Mouse (Mus musculus) limb, embryonic 10.5 days (tissue): ENCODE measurements around the gene Capzb. TPM values are rescaled to one million over a fixed set of nuclear protein-coding genes. Genes with fewer than 3 reads are reported as not detected.

ENCODE experiments used
- DNase-seq: peaks from one replicate; pipeline ENCODE4 v3.0.0-alpha.2; 2017; ENCODE audit warnings: low spot score
- H3K27ac ChIP-seq: fragments of 300-500 bp; sonication (generic); 2 replicates; pipeline ENCODE4 v1.5.1; 2016; ENCODE audit warnings: mild to moderate bottlenecking
- H3K27me3 ChIP-seq: fragments of 300-500 bp; sonication (generic); 2 replicates; pipeline ENCODE4 v1.6.1; 2016; ENCODE audit warnings: low read depth, mild to moderate bottlenecking; ENCODE audit not compliant: poor library complexity, severe bottlenecking
- H3K36me3 ChIP-seq: fragments of 300-500 bp; sonication (generic); 2 replicates; pipeline ENCODE4 v1.6.1; 2016; ENCODE audit warnings: mild to moderate bottlenecking, moderate library complexity
- H3K4me1 ChIP-seq: fragments of 300-500 bp; sonication (generic); 2 replicates; pipeline ENCODE4 v1.6.1; 2016
- H3K4me3 ChIP-seq: fragments of 300-500 bp; sonication (generic); 2 replicates; pipeline ENCODE4 v1.5.1; 2016; ENCODE audit warnings: mild to moderate bottlenecking, moderate library complexity
- H3K9me3 ChIP-seq: fragments of 300-500 bp; sonication (generic); replicated peaks from 2 replicates; pipeline ENCODE4 v1.6.1; 2016; ENCODE audit warnings: mild to moderate bottlenecking
- WGBS: fragments of 180-500 bp; shearing (Covaris S2); methylation state at CpG from one replicate; pipeline ENCODE4 v1.1.7; 2016; 5-methylcytosine and 5-hydroxymethylcytosine counted together
- microRNA-seq: library from miRNA; unstranded; fragments of <30 nt; microRNA quantifications from one replicate; pipeline ENCODE4, GENCODE M21; 2017
- polyA plus RNA-seq: library from polyadenylated mRNA; unstranded; fragments of >200 nt; fragmentation: Nextera tagmentation; extraction: Ambion mirVana; gene quantifications from 2 replicates; pipeline ENCODE4 v1.2.1, GENCODE M21; 2016

Gene Capzb
- polyA plus RNA-seq, 1 experiment from 2014 or later: 390 TPM

GRCm38 (mm10) chr4:139330605-139331004 lies 137.9 kb downstream of the Capzb start:
- peak overlapping the region; percentile 44 for H3K4me3 ChIP-seq

GRCm38 (mm10) chr4:139334631-139335295 lies 142.1 kb downstream of the Capzb start:
- no peak for DNase-seq
- Histone ChIP-seq H3K4me1 (peaks cover 12% of the 10 kb centered on the region), H3K36me3 (no peaks in the 10 kb centered on the region), H3K27me3 (peaks cover 44% of the 10 kb centered on the region), H3K9me3 (no peaks in the 10 kb centered on the region), H3K27ac (no peak overlapping the region), H3K4me3 (no peak overlapping the region)
- 71% methylated on average over 8 of the region's 9 CpGs for WGBS

More at GRCm38 (mm10) chr4:139330605-139331004, 137.9 kb downstream of the Capzb start:
- H3K36me3 ChIP-seq: no peaks in the 10 kb centered on the region
- peaks cover 20% of the 10 kb centered on the region; the same call in 1 of the 2 replicates for H3K27me3 ChIP-seq
- DNase-seq: peak; percentile 78
- no peaks in the 10 kb centered on the region for H3K9me3 ChIP-seq
- H3K4me1 ChIP-seq: peaks cover 6% of the 10 kb centered on the region; the same call in 1 of the 2 replicates
- WGBS: 11% methylated on average over 10 of the region's 10 CpGs
- no peak overlapping the region for H3K27ac ChIP-seq

- no peak for DNase-seq
- Histone ChIP-seq H3K27ac (no peak overlapping the region), H3K27me3 (peaks cover 44% of the 10 kb centered on the region), H3K36me3 (no peaks in the 10 kb centered on the region), H3K4me3 (no peak overlapping the region), H3K4me1 (peaks cover 11% of the 10 kb centered on the region), H3K9me3 (no peaks in the 10 kb centered on the region)
- 65% methylated on average over 7 of the region's 7 CpGs for WGBS
These were observed 142.8 kb downstream of the Capzb start for GRCm38 (mm10) chr4:139335507-139335906.

- Histone ChIP-seq H3K27ac (no peak overlapping the region), H3K4me1 (peaks cover 6% of the 10 kb centered on the region), H3K9me3 (no peaks in the 10 kb centered on the region), H3K4me3 (peak overlapping the region; percentile 28), H3K27me3 (peaks cover 33% of the 10 kb centered on the region), H3K36me3 (no peaks in the 10 kb centered on the region)
- 24% methylated on average over 24 of the region's 24 CpGs for WGBS
- DNase-seq: peak; percentile 91
These were observed 144.3 kb downstream of the Capzb start for GRCm38 (mm10) chr4:139336822-139337483.

- WGBS: 53% methylated on average over 33 of the region's 33 CpGs
- Histone ChIP-seq H3K36me3 (no peaks in the 10 kb centered on the region), H3K4me1 (peaks cover 6% of the 10 kb centered on the region), H3K27ac (no peak overlapping the region), H3K9me3 (no peaks in the 10 kb centered on the region), H3K27me3 (peaks cover 28% of the 10 kb centered on the region), H3K4me3 (no peak overlapping the region)
- no peak for DNase-seq
These were observed 145.4 kb downstream of the Capzb start for GRCm38 (mm10) chr4:139338145-139338544.

GRCm38 (mm10) chr4:139340835-139341234 lies 148.1 kb downstream of the Capzb start:
- H3K4me3 ChIP-seq: no peak overlapping the region
- no peaks in the 10 kb centered on the region for H3K9me3 ChIP-seq
- H3K27ac ChIP-seq: no peak overlapping the region
- peaks cover 20% of the 10 kb centered on the region for H3K36me3 ChIP-seq
- peaks cover 22% of the 10 kb centered on the region for H3K27me3 ChIP-seq
- no peak for DNase-seq
- peaks cover 6% of the 10 kb centered on the region for H3K4me1 ChIP-seq
- 80% methylated on average over 4 of the region's 4 CpGs for WGBS

Small RNA genes within 50 kb of the gene (microRNA-seq; reads per million reads assigned to microRNA genes)
- gene Gm24245 (14.7 reads per million, percentile 24 among the genes with 10 or more reads in this experiment), gene Gm25732 (4.4 reads per million, percentile 7 among the genes with 10 or more reads in this experiment)

Other genes with a start within 250 kb of the Capzb start
- gene Rnf186, start 225.8 kb upstream of the Capzb start, polyA plus RNA-seq: not detected in 2 replicates
- 1.4 and 1.9 TPM in 2 replicates for gene Tmco4, start 220.0 kb upstream of the Capzb start, polyA plus RNA-seq
- not detected in 2 replicates for gene Htr6, start 117.3 kb upstream of the Capzb start, polyA plus RNA-seq
- gene Nbl1, start 99.9 kb upstream of the Capzb start, polyA plus RNA-seq: 12.5 and 28.7 TPM in 2 replicates
- gene Minos1, start 61.8 kb upstream of the Capzb start, polyA plus RNA-seq: 393 and 402 TPM in 2 replicates
- 14.6 and 19.7 TPM in 2 replicates for gene Pqlc2, start 117.8 kb downstream of the Capzb start, polyA plus RNA-seq
- gene Akr7a5, start 117.8 kb downstream of the Capzb start, polyA plus RNA-seq: 115 and 133 TPM in 2 replicates
- gene Mrto4, start 159.7 kb downstream of the Capzb start, polyA plus RNA-seq: 178 and 236 TPM in 2 replicates
- gene Emc1, start 159.7 kb downstream of the Capzb start, polyA plus RNA-seq: 32.1 and 32.2 TPM in 2 replicates
- 69.7 and 74.4 TPM in 2 replicates for gene Ubr4, start 159.7 kb downstream of the Capzb start, polyA plus RNA-seq